Mouse (Mus musculus) stomach, embryonic 16.5 days (tissue): ENCODE data around the gene Ocel1. TPM values are rescaled to one million over a fixed set of nuclear protein-coding genes. Genes with fewer than 3 reads are reported as not detected.
A peak's percentile ranks its signal among the peaks of the same experiment; 100 is the strongest.

ENCODE experiments used
- ATAC-seq: fragments of 200-750 bp; cut with Nextera tagmentation; 2 replicates; pipeline ENCODE4 v1.8.0; 2017; ENCODE audit warnings: moderate number of reproducible peaks, moderate TSS enrichment; ENCODE audit not compliant: insufficient read depth, low FRiP score
- H3K27ac ChIP-seq: fragments of 300-500 bp; sonication (generic); 2 replicates; pipeline ENCODE4 v1.5.1; 2014; ENCODE audit warnings: low read length
- H3K27me3 ChIP-seq: fragments of 300-500 bp; sonication (generic); 2 replicates; pipeline ENCODE4 v1.6.1; 2014; ENCODE audit warnings: low read length, control low read depth, mixed read lengths; ENCODE audit not compliant: control insufficient read depth, insufficient read depth
- H3K36me3 ChIP-seq: fragments of 300-500 bp; sonication (generic); 2 replicates; pipeline ENCODE4 v1.6.1; 2014; ENCODE audit warnings: low read length; ENCODE audit not compliant: control insufficient read depth, insufficient read depth
- H3K4me1 ChIP-seq: fragments of 300-500 bp; sonication (generic); 2 replicates; pipeline ENCODE4 v1.6.1; 2014; ENCODE audit warnings: low read length, control low read depth, mixed read lengths; ENCODE audit not compliant: control insufficient read depth, insufficient read depth
- H3K4me2 ChIP-seq: fragments of 300-500 bp; sonication (generic); 2 replicates; pipeline ENCODE4 v1.6.1; 2014; ENCODE audit warnings: low read depth, low read length, mixed read lengths
- H3K4me3 ChIP-seq: fragments of 300-500 bp; sonication (generic); replicated peaks from 2 replicates; pipeline ENCODE4 v1.5.1; 2014; ENCODE audit warnings: mild to moderate bottlenecking, low read length
- H3K9ac ChIP-seq: fragments of 300-500 bp; sonication (generic); 2 replicates; pipeline ENCODE4 v1.6.1; 2014; ENCODE audit warnings: low read length
- H3K9me3 ChIP-seq: fragments of 300-500 bp; sonication (generic); replicated peaks from 2 replicates; pipeline ENCODE4 v1.6.1; 2016; ENCODE audit warnings: low read length, control low read depth; ENCODE audit not compliant: control insufficient read depth
- WGBS: fragments of 180-500 bp; shearing (Covaris S2); extraction: QIAGEN DNeasy Blood & Tissue Kit; methylation state at CpG from one replicate; pipeline ENCODE4 v1.1.7; 2014; 5-methylcytosine and 5-hydroxymethylcytosine counted together
- polyA plus RNA-seq: library from polyadenylated mRNA; unstranded; fragments of >200 nt; fragmentation: Nextera tagmentation; extraction: Ambion mirVana; gene quantifications from 2 replicates; pipeline ENCODE4 v1.2.1, GENCODE M21; 2015

Ocel1 gene
- polyA plus RNA-seq, 1 experiment from 2014 or later, result 6.5 TPM

DNA sequence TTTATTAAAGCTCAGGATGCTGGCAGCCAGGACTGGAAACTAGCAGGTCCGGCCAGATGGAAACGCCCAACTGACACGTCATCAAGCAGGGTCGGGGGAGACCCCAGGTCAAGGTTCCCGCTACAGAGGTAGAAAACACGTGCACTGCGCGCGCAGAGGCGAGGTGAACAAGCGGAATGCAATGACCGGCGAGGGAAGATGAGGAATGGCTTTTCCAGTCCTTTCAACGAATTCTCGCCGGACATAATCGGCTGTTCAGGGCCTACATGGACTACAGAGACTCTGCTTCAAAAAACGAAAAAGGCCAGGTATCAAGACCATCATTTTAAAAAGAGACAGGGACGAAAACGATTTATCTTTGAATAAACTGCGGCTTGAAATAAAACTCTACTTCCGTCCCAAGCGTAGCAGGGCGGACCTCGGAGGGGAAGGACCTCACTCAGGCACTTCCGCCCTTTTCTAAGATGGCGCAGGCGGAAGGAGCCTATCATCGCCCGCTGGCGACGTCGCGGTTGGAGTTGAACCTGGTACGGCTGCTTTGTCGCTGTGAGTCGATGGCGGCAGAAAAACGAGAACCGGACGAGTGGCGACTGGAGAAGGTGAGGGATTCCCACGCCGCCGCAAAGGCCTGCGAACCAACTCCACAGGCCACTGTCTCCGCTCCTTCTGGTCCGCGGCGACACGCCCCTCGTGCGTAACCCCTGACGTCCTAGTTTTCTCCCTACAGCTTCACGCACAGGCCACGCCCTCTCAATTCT is 4.1 kb upstream of the Ocel1 start, which contains the start of gene Use1:
TSS of gene Use1 (plus strand) at position 78 of the 758 bp plus-strand sequence.
- Histone ChIP-seq H3K9me3 (no peaks in the 10 kb centered on the region), H3K27ac (peak within 1 kb of the TSS; percentile 92), H3K4me3 (peak within 1 kb of the TSS; percentile 69), H3K36me3 (no peaks in the 10 kb centered on the region), H3K4me1 (peaks cover 15% of the 10 kb centered on the region), H3K27me3 (no peaks in the 10 kb centered on the region), H3K4me2 (peak within 1 kb of the TSS; percentile 78), H3K9ac (peak within 1 kb of the TSS; percentile 83)
- ATAC-seq, result peak; percentile 89
- WGBS, result under 1% methylated on average over 56 of the region's 56 CpGs

DNA sequence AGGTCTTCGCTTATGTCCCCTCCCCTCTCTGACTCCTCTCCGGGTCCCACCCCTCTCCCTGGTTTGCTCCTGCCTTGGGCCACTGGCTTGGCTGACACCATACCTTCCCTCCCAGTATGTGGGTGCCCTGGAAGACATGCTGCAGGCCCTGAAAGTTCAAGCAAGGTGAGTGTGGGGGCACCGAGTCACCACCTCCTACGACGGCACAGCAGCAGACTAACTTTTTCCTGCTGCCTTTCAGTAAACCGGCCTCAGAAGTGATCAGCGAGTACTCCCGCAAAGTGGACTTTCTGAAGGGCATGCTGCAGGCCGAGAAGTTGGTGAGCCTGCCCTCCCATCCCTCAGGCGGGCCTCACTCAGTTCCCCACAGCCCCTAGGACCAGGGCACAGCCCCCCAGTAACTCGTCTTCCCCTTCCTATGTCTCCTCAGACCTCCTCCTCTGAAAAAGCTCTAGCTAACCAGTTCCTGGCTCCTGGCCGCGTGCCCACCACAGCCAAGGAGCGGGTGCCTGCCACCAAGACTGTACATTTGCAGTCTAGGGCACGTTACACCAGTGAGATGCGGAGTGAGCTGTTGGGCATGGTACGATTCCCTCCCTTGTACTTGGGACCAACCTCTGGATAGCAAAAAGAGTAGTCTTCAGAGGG is 3.4 kb upstream of the Ocel1 start:
- Histone ChIP-seq H3K27ac (peak overlapping the region; percentile 92), H3K9me3 (no peaks in the 10 kb centered on the region), H3K27me3 (no peaks in the 10 kb centered on the region), H3K9ac (peak overlapping the region; percentile 83), H3K4me1 (peaks cover 15% of the 10 kb centered on the region), H3K4me3 (peak overlapping the region; percentile 69), H3K4me2 (peak overlapping the region; percentile 78), H3K36me3 (no peaks in the 10 kb centered on the region)
- WGBS, result 35% methylated on average over 17 of the region's 17 CpGs
- ATAC-seq, result no peak

DNA sequence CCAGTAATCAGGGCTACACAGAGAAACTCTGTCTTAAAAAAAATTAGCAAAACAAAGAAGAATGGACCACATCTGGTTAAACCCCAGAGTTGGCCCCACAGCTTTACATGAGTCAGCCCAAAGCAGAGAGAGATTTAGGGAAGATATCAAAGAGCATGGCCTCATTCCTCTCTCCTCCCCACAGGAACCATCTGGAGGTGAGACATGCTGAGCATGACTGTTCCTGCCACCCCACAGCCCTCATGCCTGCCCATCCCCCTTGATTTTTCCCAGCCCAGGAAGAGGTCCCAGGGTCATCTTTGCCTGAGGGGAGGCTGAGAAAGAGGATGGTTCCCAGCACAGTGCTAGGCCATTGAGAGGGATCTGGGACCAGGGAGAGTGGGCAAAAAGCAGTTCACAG is 2.7 kb upstream of the Ocel1 start:
- no peaks in the 10 kb centered on the region for H3K27me3 ChIP-seq
- H3K36me3 ChIP-seq, result no peaks in the 10 kb centered on the region
- no peak for ATAC-seq
- H3K4me2 ChIP-seq, result no peak overlapping the region
- peak overlapping the region; percentile 92; the same call in 1 of the 2 replicates for H3K27ac ChIP-seq
- no peaks in the 10 kb centered on the region for H3K9me3 ChIP-seq
- peak overlapping the region; percentile 83; the same call in 1 of the 2 replicates for H3K9ac ChIP-seq
- H3K4me3 ChIP-seq, result no peak overlapping the region
- peaks cover 15% of the 10 kb centered on the region for H3K4me1 ChIP-seq

DNA sequence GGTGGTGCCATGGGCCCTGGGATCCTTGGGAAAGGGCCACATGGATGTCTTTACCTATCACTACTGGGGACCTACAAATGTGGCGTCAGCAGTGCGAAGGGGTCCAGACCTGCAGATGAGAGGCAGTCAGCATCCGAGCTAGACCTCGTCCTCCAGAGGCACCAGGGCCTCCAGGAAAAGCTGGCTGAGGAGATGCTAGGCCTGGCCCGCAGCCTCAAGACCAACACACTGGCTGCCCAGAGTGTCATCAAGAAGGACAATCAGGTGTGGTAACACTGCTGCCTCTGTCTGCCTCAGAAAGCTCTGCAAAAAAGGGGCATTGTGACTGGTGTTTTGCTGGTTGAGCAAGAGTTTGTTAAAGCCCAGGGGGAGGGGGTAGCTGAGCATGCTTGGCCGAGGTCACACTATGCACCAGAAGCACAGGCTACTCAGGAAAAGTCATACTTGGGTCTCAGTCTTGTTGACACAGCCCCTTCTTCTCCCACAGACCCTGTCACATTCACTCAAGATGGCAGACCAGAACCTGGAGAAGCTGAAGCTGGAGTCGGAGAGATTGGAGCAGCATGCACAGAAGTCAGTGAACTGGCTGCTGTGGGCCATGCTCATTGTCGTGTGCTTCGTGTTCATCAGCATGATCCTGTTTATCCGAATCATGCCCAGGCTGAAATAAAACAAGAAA is 1.9 kb upstream of the Ocel1 start:
- Histone ChIP-seq H3K27me3 (no peaks in the 10 kb centered on the region), H3K9ac (no peak overlapping the region), H3K4me2 (no peak overlapping the region), H3K4me3 (no peak overlapping the region), H3K9me3 (no peaks in the 10 kb centered on the region), H3K36me3 (peaks cover 5% of the 10 kb centered on the region; the same call in 1 of the 2 replicates), H3K4me1 (peaks cover 15% of the 10 kb centered on the region), H3K27ac (no peak overlapping the region)
- 93% methylated on average over 10 of the region's 10 CpGs for WGBS
- no peak for ATAC-seq

GRCm38 (mm10) chr8:71370711-71371235 is 325 bp upstream of the Ocel1 start:
- peak overlapping the region; percentile 80 for H3K4me3 ChIP-seq
- H3K9ac ChIP-seq, result peak overlapping the region; percentile 81
- H3K9me3 ChIP-seq, result no peaks in the 10 kb centered on the region
- H3K27ac ChIP-seq, result peak overlapping the region; percentile 32; the same call in 1 of the 2 replicates
- peaks cover 21% of the 10 kb centered on the region for H3K4me1 ChIP-seq
- peak overlapping the region; percentile 55 for H3K4me2 ChIP-seq
- no peaks in the 10 kb centered on the region for H3K27me3 ChIP-seq
- 17% methylated on average over 5 of the region's 5 CpGs for whole genome bisulfite sequencing
- no peak for ATAC-seq
- H3K36me3 ChIP-seq, result peaks cover 5% of the 10 kb centered on the region; the same call in 1 of the 2 replicates

DNA sequence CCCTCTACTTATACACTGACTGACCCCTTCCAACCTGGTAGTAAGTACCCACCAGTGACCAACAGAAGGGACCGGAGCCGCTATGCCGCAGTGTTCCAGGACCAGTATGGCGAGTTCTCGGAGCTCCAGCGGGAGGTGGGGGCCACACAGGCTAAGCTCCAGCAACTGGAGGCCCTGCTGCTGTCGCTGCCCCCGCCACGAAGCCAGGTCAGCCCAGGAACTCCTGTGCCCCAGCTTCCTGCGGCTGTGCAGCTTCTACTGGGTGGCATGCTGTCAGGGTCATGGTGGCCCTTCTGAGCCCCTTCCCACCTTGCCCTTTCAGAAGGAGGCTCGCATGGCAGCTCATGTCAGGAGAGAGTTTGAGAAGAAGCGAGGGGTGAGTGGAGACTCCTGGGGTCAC is 1.3 kb downstream of the Ocel1 start:
- no peak for ATAC-seq
- WGBS, result 80% methylated on average over 12 of the region's 12 CpGs
- H3K4me2 ChIP-seq, result no peak overlapping the region

GRCm38 (mm10) chr8:71373000-71373399 is 1.9 kb downstream of the Ocel1 start:
- 94% methylated on average over 3 of the region's 3 CpGs for WGBS
- Histone ChIP-seq H3K36me3 (peaks cover 5% of the 10 kb centered on the region; the same call in 1 of the 2 replicates), H3K4me3 (no peak overlapping the region), H3K4me2 (no peak overlapping the region), H3K9me3 (no peaks in the 10 kb centered on the region), H3K27me3 (no peaks in the 10 kb centered on the region), H3K27ac (no peak overlapping the region), H3K4me1 (peaks cover 31% of the 10 kb centered on the region), H3K9ac (no peak overlapping the region)
- no peak for ATAC-seq

More for the DNA sequence above, 1.3 kb downstream of the Ocel1 start:
- Histone ChIP-seq H3K27me3 (no peaks in the 10 kb centered on the region), H3K36me3 (peaks cover 5% of the 10 kb centered on the region; the same call in 1 of the 2 replicates), H3K27ac (no peak overlapping the region), H3K9ac (no peak overlapping the region), H3K4me1 (peaks cover 36% of the 10 kb centered on the region), H3K4me3 (no peak overlapping the region), H3K9me3 (no peaks in the 10 kb centered on the region)

DNA sequence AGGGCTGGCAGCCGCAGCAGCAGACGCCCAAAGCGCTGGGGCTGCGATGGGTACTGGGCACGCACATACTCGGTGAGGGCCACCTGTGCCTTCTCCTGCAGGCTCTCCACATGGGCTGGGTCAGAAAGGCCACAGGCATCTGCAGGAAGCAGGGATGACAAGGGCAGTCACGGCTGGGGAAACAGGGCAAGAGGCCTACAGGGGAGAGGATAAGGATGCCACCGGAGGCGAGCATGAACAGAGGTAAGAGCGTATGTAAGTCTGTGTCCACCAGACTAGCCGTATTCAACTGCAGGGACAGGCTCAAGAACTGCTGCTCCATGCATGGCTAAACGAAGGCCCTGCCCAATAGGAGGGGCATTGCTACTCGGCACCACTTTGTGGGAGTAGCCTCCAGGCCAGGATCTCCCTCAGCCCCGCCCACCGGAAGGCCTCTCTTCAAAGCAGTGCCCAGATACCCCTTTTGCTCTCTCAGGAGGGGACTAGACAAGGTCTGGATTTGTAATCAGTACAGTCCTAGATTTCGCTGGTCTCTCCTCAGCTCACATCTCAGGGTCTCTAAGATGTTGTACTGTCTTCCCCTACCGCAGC is 3.6 kb downstream of the Ocel1 start:
- Histone ChIP-seq H3K9ac (no peak overlapping the region), H3K4me1 (peaks cover 37% of the 10 kb centered on the region), H3K4me2 (no peak overlapping the region), H3K27me3 (no peaks in the 10 kb centered on the region), H3K9me3 (no peaks in the 10 kb centered on the region), H3K4me3 (no peak overlapping the region), H3K27ac (no peak overlapping the region), H3K36me3 (peaks cover 5% of the 10 kb centered on the region; the same call in 1 of the 2 replicates)
- 81% methylated on average over 17 of the region's 17 CpGs for WGBS
- no peak for ATAC-seq
